Mouse (Mus musculus) E14TG2a.4 (cell line): ENCODE results near the gene Osbpl8.

Experiments
- H3K27me3 ChIP-seq: 2 replicates; pipeline ENCODE4 v1.6.1; 2014; ENCODE audit warnings: low read length, control low read depth; ENCODE audit not compliant: insufficient read depth
- H3K36me3 ChIP-seq: 2 replicates; pipeline ENCODE4 v1.6.1; 2014; ENCODE audit warnings: low read length, control low read depth; ENCODE audit not compliant: insufficient read depth
- H3K4me1 ChIP-seq: replicated peaks from 2 replicates; pipeline ENCODE4 v1.6.1; 2014; ENCODE audit warnings: low read depth, low read length, control low read depth
- H3K4me3 ChIP-seq: replicated peaks from 2 replicates; pipeline ENCODE4 v1.5.1; 2014; ENCODE audit warnings: mild to moderate bottlenecking, low read length
- H3K9me3 ChIP-seq: 2 replicates; pipeline ENCODE4 v1.6.1; 2014; ENCODE audit warnings: low read length, control low read depth
- CTCF ChIP-seq: conservative IDR thresholded peaks from 2 replicates; pipeline ENCODE4 v1.5.1; 2014; ENCODE audit warnings: low read length
- NANOG ChIP-seq: IDR thresholded peaks from 2 replicates; pipeline ENCODE4 v1.6.1; 2014; ENCODE audit warnings: borderline replicate concordance, low read length, mixed read lengths
- POU5F1 ChIP-seq: IDR thresholded peaks from 2 replicates; pipeline ENCODE4 v1.6.1; 2014; ENCODE audit warnings: low read length, borderline replicate concordance

Gene Osbpl8

GRCm38 (mm10) chr10:111273463-111274088 lies 109.0 kb downstream of the Osbpl8 start:
- H3K36me3 ChIP-seq: peaks cover 29% of the 10 kb centered on the region
- no peaks in the 10 kb centered on the region for H3K9me3 ChIP-seq
- no peaks in the 10 kb centered on the region for H3K4me1 ChIP-seq
- no peaks in the 10 kb centered on the region for H3K27me3 ChIP-seq
- H3K4me3 ChIP-seq: no peak overlapping the region
- TF ChIP-seq CTCF: no peak
- TF ChIP-seq POU5F1: no peak
- TF ChIP-seq NANOG: no peak

DNA sequence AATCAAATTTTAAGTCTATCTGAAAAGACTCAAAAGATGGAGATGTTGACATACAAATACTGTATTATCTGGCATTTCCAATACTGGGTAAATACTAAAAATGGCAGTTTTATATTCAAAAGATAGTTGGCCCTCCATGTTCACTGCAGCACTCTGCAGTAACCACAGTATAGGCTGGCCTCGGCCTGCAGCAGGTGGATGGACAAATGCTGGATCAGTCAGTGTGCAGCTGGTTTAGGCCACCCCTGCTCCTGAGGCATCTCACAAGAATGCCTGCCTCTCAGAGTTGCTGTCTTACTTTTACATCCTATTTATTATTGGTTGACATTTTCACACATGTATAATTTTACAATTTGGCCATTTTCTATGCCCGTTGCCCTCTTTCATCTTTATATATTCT lies 111.3 kb downstream of the Osbpl8 start:
- Histone ChIP-seq H3K27me3 (no peaks in the 10 kb centered on the region), H3K36me3 (peaks cover 29% of the 10 kb centered on the region), H3K4me1 (no peaks in the 10 kb centered on the region), H3K9me3 (no peaks in the 10 kb centered on the region), H3K4me3 (no peak overlapping the region)
- TF ChIP-seq POU5F1: no peak

DNA sequence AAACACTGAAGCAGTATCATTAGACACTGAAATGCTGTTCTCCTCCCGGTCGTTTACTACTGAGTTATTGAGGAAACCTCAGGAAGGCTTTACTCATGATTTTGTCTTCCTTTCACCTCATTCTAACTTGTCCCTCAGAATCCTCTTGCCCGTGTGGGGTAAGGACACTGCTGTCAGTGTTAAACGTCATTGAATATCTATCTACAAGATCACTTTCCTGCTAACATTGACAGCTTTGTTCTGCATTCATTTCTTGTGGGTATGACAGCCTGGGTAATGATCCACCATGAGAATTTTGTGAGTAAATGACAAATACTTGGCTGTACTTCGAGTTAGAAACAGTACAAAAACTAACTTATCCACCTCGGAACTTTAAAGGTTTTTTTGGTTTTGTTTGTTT lies 133.1 kb downstream of the Osbpl8 start:
- Histone ChIP-seq H3K4me1 (peaks cover 20% of the 10 kb centered on the region), H3K36me3 (peaks cover 16% of the 10 kb centered on the region), H3K4me3 (peak overlapping the region; percentile 91), H3K9me3 (no peaks in the 10 kb centered on the region), H3K27me3 (no peaks in the 10 kb centered on the region)
- TF ChIP-seq CTCF: no peak
- no peak for TF ChIP-seq NANOG
- no peak for TF ChIP-seq POU5F1

DNA sequence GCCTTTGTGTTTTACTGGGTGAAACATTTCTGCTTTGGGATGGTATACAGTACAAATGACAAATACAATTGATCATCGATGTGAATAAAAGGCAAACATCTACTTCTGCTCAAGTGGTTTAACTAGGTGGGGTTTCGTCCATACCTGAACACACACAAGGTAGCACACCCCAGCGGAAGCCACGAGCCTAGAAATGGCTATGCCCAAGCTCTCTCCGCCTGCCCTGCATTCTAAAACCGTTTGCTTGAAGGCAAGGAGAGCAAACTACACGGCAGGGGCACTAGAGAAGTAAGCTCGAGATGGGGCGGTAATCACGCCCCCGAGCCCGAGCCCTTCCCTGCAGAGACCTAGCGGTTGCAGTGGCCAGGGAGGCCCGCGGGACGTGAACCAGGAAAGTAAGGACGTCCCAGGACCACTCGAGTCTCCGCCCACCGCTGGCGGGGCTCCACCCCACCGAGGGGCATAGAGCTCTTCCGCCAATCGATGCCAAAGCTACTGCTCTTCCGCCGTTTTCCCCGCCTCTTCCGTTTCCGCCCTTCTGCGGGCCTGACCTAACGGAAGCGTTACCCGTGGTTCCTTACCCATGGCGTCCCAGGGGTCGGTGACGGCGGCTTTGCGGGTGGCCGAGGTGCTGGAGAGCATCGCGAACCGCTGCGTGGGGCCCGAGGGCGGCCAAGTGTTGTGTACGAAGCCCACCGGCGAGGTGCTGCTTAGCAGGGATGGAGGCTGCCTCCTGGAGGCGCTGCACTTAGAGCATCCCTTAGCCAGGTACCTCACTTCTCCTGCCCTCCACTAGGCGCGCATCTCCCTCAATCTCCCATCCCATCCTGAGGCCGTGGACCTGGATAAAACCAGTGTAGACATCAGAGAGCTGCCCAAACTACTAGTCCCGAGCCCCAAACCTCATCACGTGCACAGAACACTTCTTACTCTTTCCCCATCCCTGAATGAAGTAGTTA lies 133.9 kb downstream of the Osbpl8 start, which contains the start of gene Bbs10:
Gene Bbs10 (plus strand): TSS at position 540 of the 959 bp plus-strand sequence.
- H3K4me1 ChIP-seq: peaks cover 20% of the 10 kb centered on the region
- peak within 1 kb of the TSS; percentile 91 for H3K4me3 ChIP-seq
- TF ChIP-seq NANOG (no peak), POU5F1 (no peak), CTCF (peak; percentile 47)
- H3K9me3 ChIP-seq: no peaks in the 10 kb centered on the region
- H3K36me3 ChIP-seq: peaks cover 16% of the 10 kb centered on the region
- H3K27me3 ChIP-seq: no peaks in the 10 kb centered on the region

- Histone ChIP-seq H3K36me3 (peaks cover 16% of the 10 kb centered on the region), H3K27me3 (no peaks in the 10 kb centered on the region), H3K4me3 (peak overlapping the region; percentile 91), H3K9me3 (no peaks in the 10 kb centered on the region), H3K4me1 (peaks cover 20% of the 10 kb centered on the region)
- no peak for TF ChIP-seq POU5F1
- no peak for TF ChIP-seq CTCF
- no peak for TF ChIP-seq NANOG
These were observed 135.0 kb downstream of the Osbpl8 start for GRCm38 (mm10) chr10:111299591-111299990.

DNA sequence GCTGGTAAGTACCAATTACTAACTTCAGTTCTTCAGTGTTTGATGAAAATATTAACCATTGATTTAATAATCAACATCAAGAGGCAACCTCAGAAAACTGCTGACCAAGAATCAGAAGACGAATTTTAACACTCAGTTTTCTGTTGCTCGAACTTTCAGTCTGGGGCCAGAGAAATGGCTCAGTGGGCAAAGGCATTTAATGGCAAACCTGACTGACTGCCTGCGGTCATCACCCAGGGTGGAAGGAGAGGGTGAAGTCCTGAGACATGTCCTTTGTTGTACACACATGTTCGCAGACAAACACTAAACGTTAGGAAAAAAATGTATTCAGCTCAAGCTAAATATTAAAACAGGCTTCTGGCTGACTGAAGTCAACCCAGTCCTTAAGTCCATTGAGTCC lies 136.5 kb downstream of the Osbpl8 start:
- TF ChIP-seq POU5F1 (no peak), CTCF (no peak), NANOG (no peak)
- H3K4me1 ChIP-seq: peaks cover 20% of the 10 kb centered on the region
- no peaks in the 10 kb centered on the region for H3K9me3 ChIP-seq
- no peak overlapping the region for H3K4me3 ChIP-seq
- H3K36me3 ChIP-seq: peaks cover 16% of the 10 kb centered on the region
- no peaks in the 10 kb centered on the region for H3K27me3 ChIP-seq

DNA sequence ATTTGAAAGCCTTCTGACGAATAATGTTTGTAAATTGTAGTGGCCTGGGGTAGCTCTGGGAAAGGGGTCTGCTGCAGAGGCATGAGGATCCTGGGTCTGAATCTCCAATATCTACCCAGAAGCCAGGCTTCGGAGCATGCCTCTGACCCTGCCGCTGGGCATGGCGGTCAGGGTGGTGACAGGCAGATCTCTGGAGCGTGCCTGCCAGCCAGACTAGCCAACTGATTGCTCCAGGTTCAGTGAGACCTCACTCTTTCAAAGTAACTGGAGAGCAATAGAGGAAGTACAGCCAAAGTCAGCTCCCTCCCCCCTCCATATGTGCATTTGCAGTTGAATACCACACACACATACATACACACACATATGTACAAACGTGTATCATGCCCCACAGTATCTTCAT lies 137.9 kb downstream of the Osbpl8 start:
- Histone ChIP-seq H3K4me1 (peaks cover 19% of the 10 kb centered on the region), H3K27me3 (no peaks in the 10 kb centered on the region), H3K4me3 (no peak overlapping the region), H3K36me3 (peaks cover 16% of the 10 kb centered on the region), H3K9me3 (no peaks in the 10 kb centered on the region)
- TF ChIP-seq CTCF (no peak), NANOG (no peak), POU5F1 (no peak)

DNA sequence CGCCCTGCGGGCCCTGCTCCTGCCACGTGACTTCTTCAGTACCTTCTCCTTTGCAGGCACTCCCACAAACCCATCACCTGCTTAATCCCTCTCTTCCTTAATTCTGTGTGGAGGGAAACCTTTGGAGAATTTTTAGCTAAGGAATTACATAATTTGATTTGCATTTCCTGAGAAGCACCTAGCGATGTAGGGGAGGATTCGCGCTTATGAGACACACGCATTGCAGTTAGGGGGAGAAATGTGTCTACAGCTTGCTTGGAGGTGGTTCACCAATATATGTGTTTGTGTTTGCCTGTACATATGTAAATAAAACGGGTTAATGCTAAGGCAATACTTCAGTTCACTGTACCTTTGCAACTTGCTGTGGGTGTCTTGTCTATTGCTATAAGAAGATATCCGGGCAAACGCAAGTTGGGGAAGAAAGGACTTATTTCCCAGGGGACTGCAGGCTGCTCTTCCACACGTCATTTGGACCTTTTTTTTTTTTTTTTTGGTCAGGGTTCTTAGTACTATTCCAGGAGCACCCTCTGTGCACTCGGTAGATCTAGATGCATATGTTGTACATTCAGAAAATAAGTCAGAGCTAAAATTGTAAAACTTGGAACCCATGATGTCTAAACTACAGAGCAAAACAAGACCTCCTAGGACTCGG lies 144.4 kb downstream of the Osbpl8 start:
- no peaks in the 10 kb centered on the region for H3K27me3 ChIP-seq
- peaks cover 12% of the 10 kb centered on the region for H3K4me1 ChIP-seq
- no peaks in the 10 kb centered on the region for H3K9me3 ChIP-seq
- no peak overlapping the region for H3K4me3 ChIP-seq
- TF ChIP-seq CTCF: no peak
- no peak for TF ChIP-seq NANOG
- no peak for TF ChIP-seq POU5F1
- no peaks in the 10 kb centered on the region for H3K36me3 ChIP-seq
